Mouse (Mus musculus) ES-E14 (cell line): ENCODE measurements at regions not wholly inside any gene's neighbourhood (a gene's known extent, or its start where the extent isn't known, plus 50 kb on each side); places are given as distances from the start of the nearest gene placed in this dataset.

Source experiments
- CHD2 ChIP-seq: IDR thresholded peaks from 2 replicates; pipeline ENCODE4 v1.6.1; 2014; ENCODE audit warnings: mild to moderate bottlenecking, low read depth, low read length, inconsistent platforms
- MAFK ChIP-seq: IDR thresholded peaks from 2 replicates; pipeline ENCODE4 v1.6.1; 2014; ENCODE audit warnings: mild to moderate bottlenecking, low read depth, low read length, inconsistent platforms; ENCODE audit not compliant: insufficient read depth
- ZNF384 ChIP-seq: IDR thresholded peaks from 2 replicates; pipeline ENCODE4 v1.6.1; 2012; ENCODE audit warnings: low read depth, low read length, inconsistent platforms

DNA sequence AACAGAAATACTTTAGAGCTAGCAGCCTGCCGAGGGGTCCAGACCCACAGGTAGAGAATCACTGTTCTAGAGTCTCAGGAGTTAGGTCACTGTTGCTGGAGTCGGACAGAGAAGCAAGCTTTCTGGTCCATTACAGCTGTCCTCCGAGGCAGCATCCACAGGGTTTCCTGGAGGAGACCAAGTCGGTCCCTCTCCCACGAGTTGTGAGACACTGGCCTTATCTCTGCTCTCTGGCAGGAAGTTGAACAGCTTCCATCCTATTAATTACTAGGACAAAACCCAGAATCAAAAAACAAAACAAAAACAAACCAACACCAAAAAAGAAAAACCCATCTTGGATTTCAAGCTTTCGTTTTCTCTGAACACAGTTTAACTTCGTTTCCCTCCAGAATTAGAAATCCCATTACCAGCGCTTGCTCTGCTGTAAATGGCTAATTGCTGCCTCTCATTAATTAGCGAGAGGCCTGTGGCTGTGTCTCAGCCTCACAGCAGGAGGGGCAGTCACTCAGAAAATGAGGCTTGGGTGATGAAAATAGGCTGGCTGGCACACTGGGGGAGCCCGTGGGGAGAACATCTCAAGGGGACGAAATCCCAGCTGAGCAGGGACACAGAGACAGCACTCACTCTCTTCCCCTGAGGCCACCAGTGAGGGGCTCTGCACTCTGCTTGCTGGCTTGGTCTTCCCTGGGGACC is 201.3 kb downstream of the Adgrd1 start:
- no peak for TF ChIP-seq MAFK
- TF ChIP-seq ZNF384: no peak
- no peak for TF ChIP-seq CHD2
